Mouse (Mus musculus) kidney, adult 2 months (tissue): ENCODE data around the gene Ift22.

Source experiments
- CTCF ChIP-seq: fragments of 200-500 bp; conservative IDR thresholded peaks from 2 replicates; pipeline ENCODE4 v1.5.1; 2011; ENCODE audit warnings: low read depth, mild to moderate bottlenecking, control low read depth, low read length, moderate library complexity, mixed read lengths; ENCODE audit not compliant: insufficient read depth, insufficient read length
- POLR2A ChIP-seq: fragments of 200-500 bp; IDR thresholded peaks from one replicate; pipeline ENCODE4 v1.6.1; 2011; ENCODE audit warnings: low read depth, low read length, control low read depth

GRCm38 (mm10) chr5:136952153-136952552, 44.2 kb downstream of the Ift22 start:
- TF ChIP-seq CTCF (no peak), POLR2A (no peak)
